Mouse (Mus musculus): ENCODE data around the gene Zfp697.
"Not testable (repeated sequence)": the region's sequence is repeated elsewhere in the genome, so short reads cannot be mapped to it uniquely, and the experiment has no call there.

Gene Zfp697

GRCm38 (mm10) chr3:98497401-98497800 is 115.1 kb downstream of the Zfp697 start:
- DNase-seq (ENCODE audit: low read depth, low spot score), result not testable (repeated sequence)

- not testable (repeated sequence) for DNase-seq (ENCODE audit: low read depth, low spot score)
Observed at GRCm38 (mm10) chr3:98507229-98507628, 125.0 kb downstream of the Zfp697 start.

GRCm38 (mm10) chr3:98510414-98510813 is 128.2 kb downstream of the Zfp697 start, which contains the start of gene Hsd3b4:
Hsd3b4 (minus strand) TSS chr3:98510514.
- not testable (repeated sequence) for DNase-seq (ENCODE audit: low read depth, low spot score)

- not testable (repeated sequence) for DNase-seq (ENCODE audit: low read depth, low spot score)
Observed at GRCm38 (mm10) chr3:98522779-98523178, 140.5 kb downstream of the Zfp697 start.

GRCm38 (mm10) chr3:98524552-98524951 is 142.3 kb downstream of the Zfp697 start:
- DNase-seq (ENCODE audit: low read depth, low spot score), result not testable (repeated sequence)

- not testable (repeated sequence) for DNase-seq (ENCODE audit: low read depth, low spot score)
Observed at GRCm38 (mm10) chr3:98524978-98525377, 142.7 kb downstream of the Zfp697 start.

GRCm38 (mm10) chr3:98547641-98548040 is 165.4 kb downstream of the Zfp697 start:
- not testable (repeated sequence) for DNase-seq (ENCODE audit: low read depth, low spot score)

GRCm38 (mm10) chr3:98548495-98548894 is 166.2 kb downstream of the Zfp697 start:
- not testable (repeated sequence) for DNase-seq (ENCODE audit: low read depth, low spot score)

- not testable (repeated sequence) for DNase-seq (ENCODE audit: low read depth, low spot score)
Observed at GRCm38 (mm10) chr3:98550215-98550614, 168.0 kb downstream of the Zfp697 start.

GRCm38 (mm10) chr3:98550832-98551231 is 168.6 kb downstream of the Zfp697 start:
- not testable (repeated sequence) for DNase-seq (ENCODE audit: low read depth, low spot score)

GRCm38 (mm10) chr3:98560711-98561110 is 178.4 kb downstream of the Zfp697 start:
- not testable (repeated sequence) for DNase-seq (ENCODE audit: low read depth, low spot score)

GRCm38 (mm10) chr3:98563831-98564230 is 181.6 kb downstream of the Zfp697 start:
- not testable (repeated sequence) for DNase-seq (ENCODE audit: low read depth, low spot score)

GRCm38 (mm10) chr3:98564894-98565293 is 182.6 kb downstream of the Zfp697 start:
- DNase-seq (ENCODE audit: low read depth, low spot score), result not testable (repeated sequence)

- not testable (repeated sequence) for DNase-seq (ENCODE audit: low read depth, low spot score)
Observed at GRCm38 (mm10) chr3:98567717-98568116, 185.5 kb downstream of the Zfp697 start.

GRCm38 (mm10) chr3:98581024-98581423 is 198.8 kb downstream of the Zfp697 start:
- DNase-seq (ENCODE audit: low read depth, low spot score), result not testable (repeated sequence)

- DNase-seq (ENCODE audit: low read depth, low spot score), result not testable (repeated sequence)
Observed at GRCm38 (mm10) chr3:98582202-98582601, 199.9 kb downstream of the Zfp697 start.

GRCm38 (mm10) chr3:98582622-98583021 is 200.4 kb downstream of the Zfp697 start:
- not testable (repeated sequence) for DNase-seq (ENCODE audit: low read depth, low spot score)

GRCm38 (mm10) chr3:98587721-98588120 is 205.5 kb downstream of the Zfp697 start:
- DNase-seq (ENCODE audit: low read depth, low spot score), result no peak

- DNase-seq (ENCODE audit: low read depth, low spot score), result no peak
Observed at GRCm38 (mm10) chr3:98588707-98589106, 206.4 kb downstream of the Zfp697 start, which contains the start of gene Gm10681. Gm10681 (minus strand) TSS chr3:98588807.

GRCm38 (mm10) chr3:98613540-98613939 is 231.3 kb downstream of the Zfp697 start:
- DNase-seq (ENCODE audit: low read depth, low spot score), result not testable (repeated sequence)

- DNase-seq (ENCODE audit: low read depth, low spot score), result no peak
Observed at GRCm38 (mm10) chr3:98613963-98614362, 231.7 kb downstream of the Zfp697 start.

GRCm38 (mm10) chr3:98614406-98614927 is 232.2 kb downstream of the Zfp697 start:
- not testable (repeated sequence) for DNase-seq (ENCODE audit: low read depth, low spot score)

- not testable (repeated sequence) for DNase-seq (ENCODE audit: low read depth, low spot score)
Observed at GRCm38 (mm10) chr3:98616244-98616643, 234.0 kb downstream of the Zfp697 start.
